Mouse (Mus musculus) hindbrain, embryonic 12.5 days (tissue): ENCODE measurements around the gene Tada2a. TPM values are rescaled to one million over a fixed set of nuclear protein-coding genes. Genes with fewer than 3 reads are reported as not detected.

ENCODE experiments used
- ATAC-seq: fragments of 200-750 bp; cut with Nextera tagmentation; 2 replicates; pipeline ENCODE4 v1.8.0; 2017; ENCODE audit warnings: moderate TSS enrichment; ENCODE audit not compliant: low FRiP score
- H3K27ac ChIP-seq: fragments of 300-500 bp; sonication (generic); 2 replicates; pipeline ENCODE4 v1.5.1; 2016; ENCODE audit warnings: mild to moderate bottlenecking
- H3K27me3 ChIP-seq: fragments of 300-500 bp; sonication (generic); 2 replicates; pipeline ENCODE4 v1.6.1; 2016; ENCODE audit warnings: mild to moderate bottlenecking
- H3K36me3 ChIP-seq: fragments of 300-500 bp; sonication (generic); 2 replicates; pipeline ENCODE4 v1.6.1; 2016; ENCODE audit warnings: mild to moderate bottlenecking
- H3K4me1 ChIP-seq: fragments of 300-500 bp; sonication (generic); 2 replicates; pipeline ENCODE4 v1.6.1; 2016
- H3K4me2 ChIP-seq: fragments of 300-500 bp; sonication (generic); replicated peaks from 2 replicates; pipeline ENCODE4 v1.6.1; 2016; ENCODE audit warnings: mild to moderate bottlenecking
- H3K4me3 ChIP-seq: fragments of 300-500 bp; sonication (generic); 2 replicates; pipeline ENCODE4 v1.5.1; 2016; ENCODE audit warnings: mild to moderate bottlenecking
- H3K9ac ChIP-seq: fragments of 300-500 bp; sonication (generic); 2 replicates; pipeline ENCODE4 v1.6.1; 2016; ENCODE audit warnings: mild to moderate bottlenecking, moderate library complexity
- H3K9me3 ChIP-seq: fragments of 300-500 bp; sonication (generic); replicated peaks from 2 replicates; pipeline ENCODE4 v1.6.1; 2016; ENCODE audit warnings: mild to moderate bottlenecking
- WGBS: fragments of 180-500 bp; shearing (Covaris S2); methylation state at CpG from one replicate; pipeline ENCODE4 v1.1.7; 2016; 5-methylcytosine and 5-hydroxymethylcytosine counted together
- polyA plus RNA-seq: library from polyadenylated mRNA; unstranded; fragments of >200 nt; fragmentation: Nextera tagmentation; extraction: Ambion mirVana; gene quantifications from 2 replicates; pipeline ENCODE4 v1.2.1, GENCODE M21; 2016

The Tada2a gene
- polyA plus RNA-seq, 1 experiment from 2014 or later, result 33.3 TPM

DNA sequence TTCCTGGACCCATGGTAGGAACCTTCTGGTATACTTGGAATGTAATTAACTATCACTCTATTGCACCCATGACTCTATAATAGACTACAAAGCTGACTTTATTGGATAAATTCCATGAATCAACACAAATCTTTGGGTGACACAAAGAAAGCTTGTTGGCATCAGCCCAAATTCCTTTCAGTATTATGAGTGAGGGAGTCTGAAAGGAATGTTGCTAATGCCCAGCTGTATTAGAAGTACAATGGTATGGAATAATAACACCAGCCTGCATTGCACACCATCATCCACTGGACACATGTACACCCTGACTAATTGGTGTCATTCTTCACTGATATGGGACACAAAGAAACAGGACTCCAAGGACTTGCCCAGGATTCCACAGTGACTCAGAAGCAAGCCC is 28.2 kb downstream of the Tada2a start:
- H3K4me3 ChIP-seq, result no peak overlapping the region
- H3K27ac ChIP-seq, result no peak overlapping the region
- no peak for ATAC-seq
- H3K4me2 ChIP-seq, result no peak overlapping the region
- H3K36me3 ChIP-seq, result peaks cover 68% of the 10 kb centered on the region
- no peaks in the 10 kb centered on the region for H3K4me1 ChIP-seq
- H3K9me3 ChIP-seq, result no peaks in the 10 kb centered on the region
- no peaks in the 10 kb centered on the region for H3K27me3 ChIP-seq
- no peak overlapping the region for H3K9ac ChIP-seq

DNA sequence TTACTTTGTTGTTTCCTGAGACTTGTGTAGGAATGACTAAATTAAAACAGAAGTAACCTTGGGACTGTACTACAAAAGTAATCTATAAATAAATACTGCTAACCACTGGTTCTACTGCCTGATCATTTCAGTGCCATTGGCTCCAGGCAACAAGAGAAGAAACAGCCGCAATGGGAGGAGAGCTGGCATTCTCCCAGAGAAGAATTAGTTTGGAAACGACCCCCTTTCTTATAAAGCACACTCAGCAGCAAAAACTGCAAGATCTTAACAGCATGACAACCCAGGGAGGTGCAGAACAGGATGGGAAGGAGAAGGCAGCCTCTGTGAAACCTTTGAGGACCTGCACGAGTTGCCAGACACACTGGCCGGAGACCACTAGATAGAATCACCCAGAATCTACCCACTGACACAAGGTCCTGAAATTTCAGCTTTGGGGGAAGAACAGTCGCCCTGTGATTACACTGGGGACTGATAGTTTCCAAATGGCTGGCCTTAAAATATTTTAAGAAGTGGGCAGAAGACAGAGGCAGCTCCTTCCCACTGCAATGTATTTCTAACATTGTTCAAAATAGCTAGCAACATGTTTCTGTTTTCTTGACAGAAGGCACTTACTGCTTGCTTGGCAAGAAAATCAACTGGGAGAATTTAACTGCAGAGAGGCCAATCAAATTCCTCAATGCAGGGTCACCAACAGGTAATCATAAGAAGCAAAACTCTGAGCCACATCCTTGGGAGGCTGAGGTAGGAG is 32.0 kb downstream of the Tada2a start:
- Histone ChIP-seq H3K4me2 (no peak overlapping the region), H3K9ac (no peak overlapping the region), H3K27me3 (no peaks in the 10 kb centered on the region), H3K27ac (no peak overlapping the region), H3K4me3 (no peak overlapping the region), H3K4me1 (no peaks in the 10 kb centered on the region), H3K36me3 (peaks cover 49% of the 10 kb centered on the region), H3K9me3 (no peaks in the 10 kb centered on the region)
- 83% methylated on average over 5 of the region's 5 CpGs for WGBS
- ATAC-seq, result no peak

DNA sequence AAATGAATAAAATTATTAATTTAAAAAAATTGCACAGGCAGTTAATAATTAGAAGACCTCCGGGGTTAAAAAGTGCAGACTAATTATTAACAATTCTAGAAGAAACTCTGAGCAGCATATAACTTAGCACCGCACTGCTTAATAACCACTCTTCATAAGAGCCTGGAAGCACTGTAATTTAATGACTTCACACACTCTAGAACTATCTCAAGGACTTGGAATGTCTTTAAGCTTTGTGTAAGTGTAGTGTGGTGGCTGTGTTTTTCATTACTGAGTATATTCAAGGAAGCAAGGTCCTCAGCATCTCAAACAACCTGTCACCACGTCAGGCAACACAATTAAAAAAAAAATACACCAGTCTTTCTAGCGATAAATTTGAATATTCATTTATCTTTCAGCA is 34.3 kb downstream of the Tada2a start:
- Histone ChIP-seq H3K4me1 (no peaks in the 10 kb centered on the region), H3K27me3 (no peaks in the 10 kb centered on the region), H3K36me3 (peaks cover 32% of the 10 kb centered on the region), H3K9ac (no peak overlapping the region), H3K27ac (no peak overlapping the region), H3K4me2 (no peak overlapping the region), H3K4me3 (no peak overlapping the region), H3K9me3 (no peaks in the 10 kb centered on the region)
- no peak for ATAC-seq
- WGBS, result 86% methylated on average over 4 of the region's 4 CpGs

DNA sequence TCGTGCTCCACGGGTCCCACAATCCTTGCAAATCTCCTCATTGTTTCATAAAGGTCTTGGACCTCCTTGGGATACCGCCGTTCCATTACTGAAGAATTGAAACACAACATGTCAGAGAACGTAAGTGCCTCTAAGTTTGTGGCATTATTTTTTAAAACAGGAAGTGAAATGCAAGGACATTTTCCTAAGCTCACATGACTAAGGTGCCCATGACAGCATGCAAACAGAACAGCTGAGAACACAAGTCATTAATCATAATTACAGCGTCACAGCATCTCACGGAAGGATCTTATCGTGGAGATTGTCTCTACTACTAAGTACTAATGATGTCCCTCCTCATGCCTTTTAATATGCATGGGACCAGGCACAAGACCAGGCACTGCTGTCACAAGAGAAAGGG is 38.8 kb downstream of the Tada2a start:
- Histone ChIP-seq H3K4me1 (no peaks in the 10 kb centered on the region), H3K27me3 (no peaks in the 10 kb centered on the region), H3K9ac (no peak overlapping the region), H3K4me3 (no peak overlapping the region), H3K36me3 (peaks cover 32% of the 10 kb centered on the region), H3K27ac (no peak overlapping the region), H3K9me3 (no peaks in the 10 kb centered on the region), H3K4me2 (no peak overlapping the region)
- WGBS, result 86% methylated on average over 8 of the region's 8 CpGs
- ATAC-seq, result no peak

DNA sequence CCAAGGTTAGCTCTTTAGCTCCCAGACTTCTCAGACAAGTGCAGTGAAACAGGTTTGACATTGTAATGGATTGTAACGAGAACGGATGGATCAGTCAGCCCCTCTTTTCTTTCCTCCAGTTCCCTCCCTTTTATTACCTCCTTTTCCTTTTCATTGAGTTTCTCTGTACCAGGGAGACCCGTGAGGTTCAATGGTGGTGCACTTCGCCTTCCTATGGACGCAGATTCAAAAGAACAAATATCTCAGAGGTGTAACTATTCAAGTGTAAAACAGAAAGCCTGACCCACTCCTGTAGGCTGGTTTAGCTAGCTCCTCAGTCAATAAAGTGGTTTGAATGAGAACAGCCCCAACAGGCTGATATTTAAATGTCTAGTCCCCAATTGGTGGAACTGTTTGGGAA is 47.5 kb downstream of the Tada2a start:
- peaks cover 48% of the 10 kb centered on the region for H3K36me3 ChIP-seq
- WGBS, result 88% methylated on average over 5 of the region's 5 CpGs
- ATAC-seq, result no peak

DNA sequence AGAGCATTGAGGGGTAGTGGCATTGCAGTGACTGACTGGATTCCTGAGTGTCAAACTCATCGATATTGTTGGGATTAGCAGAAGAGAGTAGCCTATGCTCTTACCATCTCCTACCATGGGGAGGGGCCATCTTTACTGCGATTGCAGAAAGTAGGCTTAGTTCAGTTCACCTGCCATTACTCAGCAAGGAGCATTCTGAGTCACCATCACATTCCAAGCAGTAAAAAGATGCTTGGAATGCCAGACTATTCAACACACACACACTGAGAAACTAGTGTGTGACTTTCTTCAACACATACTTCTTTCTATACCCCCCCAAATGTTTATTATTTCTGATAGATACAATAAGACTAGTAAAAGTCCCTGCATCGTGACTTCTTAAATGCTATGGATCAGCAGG is 49.1 kb downstream of the Tada2a start:
- no peak overlapping the region for H3K4me2 ChIP-seq
- no peak for ATAC-seq
- no peak overlapping the region for H3K4me3 ChIP-seq
- peaks cover 37% of the 10 kb centered on the region for H3K36me3 ChIP-seq
- no peak overlapping the region for H3K27ac ChIP-seq
- WGBS, result 90% methylated on average over 3 of the region's 3 CpGs
- no peak overlapping the region for H3K9ac ChIP-seq
- H3K9me3 ChIP-seq, result no peaks in the 10 kb centered on the region
- no peaks in the 10 kb centered on the region for H3K4me1 ChIP-seq
- no peaks in the 10 kb centered on the region for H3K27me3 ChIP-seq

More for the DNA sequence above, 47.5 kb downstream of the Tada2a start:
- Histone ChIP-seq H3K9me3 (no peaks in the 10 kb centered on the region), H3K4me3 (no peak overlapping the region), H3K4me1 (no peaks in the 10 kb centered on the region), H3K4me2 (no peak overlapping the region), H3K27ac (no peak overlapping the region), H3K27me3 (no peaks in the 10 kb centered on the region), H3K9ac (no peak overlapping the region)

DNA sequence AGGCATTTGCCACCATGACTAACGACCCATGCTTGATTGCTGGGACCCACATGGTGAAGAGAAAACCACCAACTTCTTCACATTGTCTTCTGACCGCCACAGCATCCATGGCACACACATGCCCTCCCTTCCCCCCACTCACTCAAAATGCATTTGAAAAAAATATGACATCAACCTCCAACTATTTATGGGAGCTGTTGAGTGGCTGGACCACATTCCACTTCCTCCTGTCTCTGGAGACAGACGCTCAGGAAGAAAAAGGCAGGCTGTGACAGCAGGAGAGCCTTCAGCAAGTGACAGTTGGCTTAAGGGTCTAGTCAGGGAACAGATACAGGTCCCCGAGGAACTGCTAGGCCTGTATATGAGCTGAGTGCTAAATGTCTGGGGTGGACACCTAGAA is 49.5 kb downstream of the Tada2a start:
- H3K4me2 ChIP-seq, result no peak overlapping the region
- no peaks in the 10 kb centered on the region for H3K27me3 ChIP-seq
- H3K9ac ChIP-seq, result no peak overlapping the region
- no peak for ATAC-seq
- H3K36me3 ChIP-seq, result peaks cover 37% of the 10 kb centered on the region
- H3K4me1 ChIP-seq, result no peaks in the 10 kb centered on the region
- no peak overlapping the region for H3K27ac ChIP-seq
- WGBS, result 88% methylated on average over 4 of the region's 4 CpGs
- H3K9me3 ChIP-seq, result no peaks in the 10 kb centered on the region
- H3K4me3 ChIP-seq, result no peak overlapping the region

DNA sequence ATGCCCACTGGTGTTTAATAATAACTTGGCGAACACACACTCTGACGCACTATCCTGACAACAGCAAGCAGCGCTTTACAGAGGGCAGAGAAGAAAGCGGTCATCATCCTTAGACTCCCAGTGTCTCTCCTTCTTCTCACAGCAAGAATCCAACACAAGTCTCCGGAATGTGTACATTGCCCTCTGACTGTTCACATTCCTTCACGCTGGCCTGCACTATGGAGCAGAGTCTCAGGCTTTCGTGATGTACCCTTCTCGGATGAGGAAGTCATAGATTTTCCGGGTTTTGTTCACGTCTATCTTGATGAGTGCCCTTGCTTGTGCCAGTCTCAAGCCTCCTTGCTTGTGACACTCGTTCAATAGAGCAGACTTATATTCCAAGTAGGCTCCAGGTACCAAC is 50.0 kb downstream of the Tada2a start:
- H3K27me3 ChIP-seq, result no peaks in the 10 kb centered on the region
- no peak overlapping the region for H3K4me2 ChIP-seq
- H3K9ac ChIP-seq, result no peak overlapping the region
- H3K4me3 ChIP-seq, result no peak overlapping the region
- 91% methylated on average over 11 of the region's 11 CpGs for WGBS
- no peak overlapping the region for H3K27ac ChIP-seq
- no peak for ATAC-seq
- H3K4me1 ChIP-seq, result no peaks in the 10 kb centered on the region
- H3K36me3 ChIP-seq, result peaks cover 37% of the 10 kb centered on the region
- H3K9me3 ChIP-seq, result no peaks in the 10 kb centered on the region

DNA sequence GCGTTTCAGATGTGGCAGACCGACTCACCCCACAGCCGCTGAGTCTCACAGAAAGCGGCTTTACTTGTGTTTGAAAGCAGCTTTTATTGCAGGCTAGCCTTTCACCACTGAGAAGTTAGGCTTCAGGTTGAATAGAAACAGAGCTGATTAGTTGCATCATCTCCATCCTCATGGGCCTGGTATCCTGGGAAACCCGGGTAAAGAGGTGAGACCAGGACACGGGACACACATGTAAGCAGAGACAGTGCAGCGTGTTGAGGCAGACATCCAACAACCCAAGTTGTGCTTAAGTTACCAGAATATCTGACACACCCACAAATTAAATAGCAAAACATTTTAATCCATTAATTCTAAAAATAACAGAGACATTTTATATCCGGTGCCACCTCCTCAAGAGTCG is 50.8 kb downstream of the Tada2a start:
- Histone ChIP-seq H3K36me3 (peaks cover 37% of the 10 kb centered on the region), H3K9ac (no peak overlapping the region), H3K27ac (no peak overlapping the region), H3K4me2 (no peak overlapping the region), H3K4me3 (no peak overlapping the region), H3K4me1 (no peaks in the 10 kb centered on the region), H3K9me3 (no peaks in the 10 kb centered on the region), H3K27me3 (no peaks in the 10 kb centered on the region)
- ATAC-seq, result no peak
- 90% methylated on average over 9 of the region's 9 CpGs for WGBS

DNA sequence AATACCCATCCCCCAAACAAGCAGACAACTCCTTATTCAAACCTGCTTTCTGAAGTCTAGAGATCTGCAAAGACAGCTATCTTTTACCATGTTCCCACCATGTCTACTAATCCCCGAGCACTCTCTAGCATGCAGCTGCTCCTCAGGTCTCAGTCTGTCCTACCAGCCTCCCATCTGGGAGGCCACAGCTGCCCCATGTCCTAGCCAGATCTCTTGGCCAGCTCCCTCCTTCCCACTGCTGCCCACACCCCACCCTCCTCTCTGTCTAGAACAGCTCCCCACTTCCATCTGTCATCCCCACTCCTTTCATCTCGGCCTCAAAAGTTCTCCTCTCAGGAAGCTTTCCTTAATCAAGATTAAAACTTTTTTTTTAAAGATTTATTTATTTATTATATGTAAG is 52.4 kb downstream of the Tada2a start:
- H3K9ac ChIP-seq, result no peak overlapping the region
- H3K4me1 ChIP-seq, result no peaks in the 10 kb centered on the region; the same call in 1 of the 2 replicates
- H3K4me3 ChIP-seq, result no peak overlapping the region
- no peaks in the 10 kb centered on the region for H3K27me3 ChIP-seq
- H3K36me3 ChIP-seq, result peaks cover 29% of the 10 kb centered on the region
- no peaks in the 10 kb centered on the region for H3K9me3 ChIP-seq
- H3K4me2 ChIP-seq, result no peak overlapping the region
- ATAC-seq, result no peak
- no peak overlapping the region for H3K27ac ChIP-seq
- 91% methylated on average over 2 of the region's 2 CpGs for WGBS

DNA sequence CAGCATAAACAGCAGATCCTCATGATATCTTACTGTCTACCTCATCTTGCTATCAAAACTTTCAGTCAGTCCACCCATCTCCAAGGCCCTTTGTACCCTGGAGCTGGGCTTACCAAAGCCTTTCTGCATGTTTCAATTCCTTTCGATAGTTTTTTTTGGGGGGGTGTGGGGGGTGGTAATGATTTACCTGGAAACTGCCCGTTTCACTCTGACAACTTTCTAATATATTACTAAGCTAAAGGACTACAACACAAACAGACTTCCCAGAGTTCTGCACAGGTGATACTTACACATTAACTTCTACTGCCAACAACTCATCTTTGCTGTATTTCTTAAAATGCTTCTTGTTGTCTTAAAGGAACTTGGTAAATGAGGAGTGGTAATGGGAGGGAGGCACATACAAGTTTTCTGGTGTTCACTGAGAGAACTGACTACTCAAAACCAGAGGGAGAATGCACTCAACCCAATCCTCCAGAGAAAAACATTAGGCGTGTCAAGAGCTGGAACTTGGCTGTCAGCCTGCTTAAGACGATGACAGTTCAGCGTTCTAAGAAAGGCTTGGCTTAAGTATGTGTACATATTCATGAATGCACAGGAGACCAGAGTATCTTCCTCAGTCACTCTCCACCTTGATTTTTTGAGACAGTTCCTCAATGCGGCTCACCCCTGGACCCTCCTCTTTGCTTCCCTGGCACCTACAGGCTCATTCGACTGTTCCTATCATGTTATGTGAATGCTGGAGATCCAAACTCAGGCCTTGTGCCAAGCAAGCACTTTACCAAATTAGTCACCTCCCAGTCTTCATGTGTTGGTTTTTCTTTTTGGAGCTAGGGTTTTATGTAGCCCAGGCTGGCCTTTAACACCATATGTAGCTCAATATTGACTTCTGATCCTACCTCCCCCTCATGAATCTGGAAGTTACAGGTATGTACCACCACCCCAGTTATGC is 55.3 kb downstream of the Tada2a start:
- WGBS, result 82% methylated on average over 7 of the region's 7 CpGs

DNA sequence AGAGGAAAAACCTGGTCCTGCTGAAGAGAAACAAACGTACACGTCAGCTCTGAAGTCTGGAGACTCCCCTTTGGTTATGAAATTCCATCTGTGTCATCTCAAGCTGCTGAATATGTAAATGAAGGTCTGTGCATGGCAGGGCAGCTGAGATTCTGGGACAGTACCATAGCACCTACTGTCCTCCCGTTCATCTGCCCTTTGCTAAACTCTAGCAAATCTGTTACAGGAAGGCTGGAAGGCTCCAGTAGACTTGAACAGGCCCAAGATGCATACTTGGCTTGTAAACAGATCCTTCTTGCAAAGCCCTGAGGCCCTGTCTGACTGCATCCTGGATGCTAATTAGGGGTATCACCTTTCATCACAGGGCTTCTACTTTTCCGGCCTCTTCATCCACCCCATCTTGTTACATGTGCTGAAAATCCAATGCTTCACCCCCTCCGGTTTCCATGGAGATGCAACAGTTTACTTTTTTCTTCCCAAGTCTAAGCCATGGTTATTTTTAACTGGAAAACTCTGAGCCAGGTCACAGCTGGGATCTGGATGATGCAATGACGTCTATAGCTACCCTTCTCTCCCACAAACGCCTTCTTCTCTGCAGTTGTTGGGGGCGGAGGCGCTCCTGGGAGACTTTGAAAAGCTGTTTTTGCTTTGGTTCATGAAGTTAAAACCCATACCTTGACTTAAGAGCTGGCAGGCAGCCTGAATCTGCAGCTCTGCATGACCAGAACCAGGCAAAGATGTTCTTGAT is 56.3 kb downstream of the Tada2a start:
- Histone ChIP-seq H3K4me2 (no peak overlapping the region), H3K27me3 (peaks cover 29% of the 10 kb centered on the region), H3K27ac (no peak overlapping the region), H3K4me1 (peaks cover 2% of the 10 kb centered on the region; the same call in 1 of the 2 replicates), H3K4me3 (no peak overlapping the region), H3K9ac (no peak overlapping the region), H3K9me3 (no peaks in the 10 kb centered on the region), H3K36me3 (no peaks in the 10 kb centered on the region)
- no peak for ATAC-seq
- WGBS, result 57% methylated on average over 9 of the region's 9 CpGs

More for the DNA sequence above, 55.3 kb downstream of the Tada2a start:
- H3K4me2 ChIP-seq, result no peak overlapping the region
- H3K9ac ChIP-seq, result no peak overlapping the region
- peaks cover 20% of the 10 kb centered on the region for H3K27me3 ChIP-seq
- H3K9me3 ChIP-seq, result no peaks in the 10 kb centered on the region
- no peaks in the 10 kb centered on the region; the same call in 1 of the 2 replicates for H3K4me1 ChIP-seq
- no peak for ATAC-seq
- H3K36me3 ChIP-seq, result peaks cover 10% of the 10 kb centered on the region
- no peak overlapping the region for H3K4me3 ChIP-seq
- no peak overlapping the region for H3K27ac ChIP-seq
